Mouse (Mus musculus) liver, embryonic 14 days (tissue): Measurements from ENCODE around the gene Gal3st2. TPM values are rescaled to one million over a fixed set of nuclear protein-coding genes. Genes with fewer than 3 reads are reported as not detected.

Experiments used
- polyA plus RNA-seq: library from polyadenylated mRNA; depleted of rRNA; stranded (reverse); fragments of >200 nt; gene quantifications from 2 replicates; pipeline ENCODE4 v1.2.3, GENCODE M21; 2012; rRNA removed

The Gal3st2 gene
- 0.01 and 0.03 TPM in 2 replicates for polyA plus RNA-seq

GRCm38 (mm10) chr1:93861048-93861447, at the start of gene Gal3st2:
Gene Gal3st2, plus strand, starts transcription at chr1:93861306.

GRCm38 (mm10) chr1:93824609-93825008, 36.5 kb upstream of the Gal3st2 start, which contains the start of gene D2hgdh:
Gene D2hgdh, plus strand, starts transcription at chr1:93824909.

GRCm38 (mm10) chr1:93918011-93918410, 56.9 kb downstream of the Gal3st2 start, which contains the start of gene Gal3st2b:
Gene Gal3st2b, plus strand, starts transcription at chr1:93918311.

Other genes with a start within 250 kb of the Gal3st2 start
- gene Stk25, start 202.6 kb upstream of the Gal3st2 start, polyA plus RNA-seq = 34.2 and 37.4 TPM in 2 replicates
- 1.5 and 1.8 TPM in 2 replicates for gene Bok, start 175.6 kb upstream of the Gal3st2 start, polyA plus RNA-seq
- gene Atg4b, start 109.8 kb upstream of the Gal3st2 start, polyA plus RNA-seq = 19.2 and 20.3 TPM in 2 replicates
- 9.0 and 10.7 TPM in 2 replicates for gene Thap4, start 106.4 kb upstream of the Gal3st2 start, polyA plus RNA-seq
- 126 and 146 TPM in 2 replicates for gene Dtymk, start 59.4 kb upstream of the Gal3st2 start, polyA plus RNA-seq
- 7.1 and 8.0 TPM in 2 replicates for gene Ing5, start 57.3 kb upstream of the Gal3st2 start, polyA plus RNA-seq
- gene D2hgdh, start 36.4 kb upstream of the Gal3st2 start, polyA plus RNA-seq = 6.1 and 6.5 TPM in 2 replicates
- gene Gal3st2b, start 57.0 kb downstream of the Gal3st2 start, polyA plus RNA-seq = not detected in 2 replicates
- gene Gal3st2c, start 129.2 kb downstream of the Gal3st2 start, polyA plus RNA-seq = not detected in 2 replicates
- gene Neu4, start 159.1 kb downstream of the Gal3st2 start, polyA plus RNA-seq = not detected in 2 replicates
- 0.03 TPM in 2 replicates for gene Pdcd1, start 191.2 kb downstream of the Gal3st2 start, polyA plus RNA-seq